Mouse (Mus musculus) layer of hippocampus, adult 9-10 months (tissue): ENCODE measurements around the gene Gm37240.
A peak's percentile ranks its signal among the peaks of the same experiment; 100 is the strongest.

Source experiments
- DNase-seq: peaks from one replicate; pipeline ENCODE4 v3.0.0; 2022; ENCODE audit warnings: low spot score

The Gm37240 gene

DNA sequence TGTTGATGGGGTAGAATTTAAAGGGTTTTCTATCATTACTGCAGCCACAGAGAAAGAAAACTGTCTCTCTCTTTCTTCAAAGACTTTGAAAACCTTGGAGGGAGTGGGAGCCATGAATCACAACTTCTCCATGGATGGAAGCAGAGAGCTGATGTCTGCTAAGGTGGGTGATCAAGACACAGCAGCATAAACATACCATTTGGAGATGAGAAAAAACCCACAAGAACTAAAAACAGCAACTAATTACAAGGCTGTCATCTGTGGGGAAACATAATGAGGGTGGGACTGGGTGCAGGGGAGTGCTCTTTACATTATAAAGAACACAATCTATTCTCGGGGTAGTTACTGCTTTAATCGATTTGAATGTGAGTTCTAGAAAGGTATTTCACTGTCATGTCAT is 622.4 kb downstream of the Gm37240 start:
- no peak for DNase-seq

DNA sequence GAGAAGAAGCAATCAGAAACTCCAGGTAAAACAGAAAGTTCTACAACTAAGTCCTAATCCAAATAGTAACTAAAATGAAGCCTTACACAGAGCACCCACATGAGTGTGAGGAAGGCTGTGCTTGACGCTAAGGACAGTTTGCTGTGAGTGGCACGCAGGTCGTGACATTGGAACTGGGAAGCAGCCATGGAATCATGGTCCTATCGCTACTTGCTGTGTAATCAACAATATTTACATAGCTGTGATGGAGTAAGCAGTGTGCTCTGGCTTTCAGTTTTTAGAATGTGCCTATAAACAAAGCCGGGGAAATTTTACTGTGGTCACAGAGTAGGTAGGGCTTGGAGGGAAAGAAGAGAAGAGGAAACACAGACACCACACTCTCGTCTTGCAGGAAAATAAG is 622.8 kb downstream of the Gm37240 start:
- no peak for DNase-seq

GRCm38 (mm10) chr3:85254526-85254925 is 632.8 kb downstream of the Gm37240 start:
- DNase-seq = no peak

DNA sequence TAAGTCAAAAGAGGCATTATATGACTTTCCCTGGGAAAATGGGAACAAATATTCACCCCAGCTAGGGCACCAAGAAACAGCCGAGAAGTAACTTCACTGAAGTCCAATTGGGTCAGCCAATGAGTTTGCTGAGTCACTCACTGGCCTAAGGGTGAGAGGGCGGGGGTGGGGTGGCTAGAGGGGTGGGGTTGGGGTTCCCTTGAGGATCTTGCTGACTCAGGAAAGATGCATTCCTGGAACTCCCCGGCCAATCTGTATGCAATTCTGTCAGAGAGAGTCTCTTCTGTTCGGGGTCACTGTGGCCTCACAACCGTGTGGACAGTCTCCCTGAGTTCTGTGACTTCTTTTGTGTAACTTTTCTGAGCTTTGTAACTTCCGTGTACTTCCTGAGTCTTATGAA is 635.7 kb downstream of the Gm37240 start:
- no peak for DNase-seq

DNA sequence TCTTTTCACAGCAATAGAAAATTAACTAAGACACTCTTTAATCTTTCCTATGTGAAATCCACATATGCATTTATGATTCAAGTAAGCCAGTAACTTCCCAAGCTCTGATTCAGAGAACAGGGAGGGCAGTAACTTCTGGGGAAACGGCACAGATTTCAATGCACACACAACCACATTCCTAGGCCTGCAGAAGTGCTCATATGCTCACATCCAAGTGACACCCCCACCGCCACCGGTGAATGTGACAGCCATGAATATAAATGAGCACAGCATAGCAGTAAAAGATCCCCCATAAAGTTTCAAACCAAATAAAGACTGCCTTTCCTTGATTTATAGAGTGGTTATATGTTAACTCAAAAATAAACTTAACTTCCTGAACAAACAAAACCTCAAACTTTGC is 641.2 kb downstream of the Gm37240 start:
- DNase-seq = no peak

- DNase-seq = no peak
Measured at GRCm38 (mm10) chr3:85236546-85236945, 650.8 kb downstream of the Gm37240 start.

- no peak for DNase-seq
Measured at GRCm38 (mm10) chr3:85232846-85233245, 654.5 kb downstream of the Gm37240 start.

GRCm38 (mm10) chr3:85222046-85222445 is 665.3 kb downstream of the Gm37240 start:
- no peak for DNase-seq

- DNase-seq = no peak
Measured at GRCm38 (mm10) chr3:85214926-85215325, 672.4 kb downstream of the Gm37240 start.

- DNase-seq = no peak
Measured at GRCm38 (mm10) chr3:85212751-85213350, 674.5 kb downstream of the Gm37240 start.

GRCm38 (mm10) chr3:85209887-85210844 is 677.2 kb downstream of the Gm37240 start:
- no peak for DNase-seq

DNA sequence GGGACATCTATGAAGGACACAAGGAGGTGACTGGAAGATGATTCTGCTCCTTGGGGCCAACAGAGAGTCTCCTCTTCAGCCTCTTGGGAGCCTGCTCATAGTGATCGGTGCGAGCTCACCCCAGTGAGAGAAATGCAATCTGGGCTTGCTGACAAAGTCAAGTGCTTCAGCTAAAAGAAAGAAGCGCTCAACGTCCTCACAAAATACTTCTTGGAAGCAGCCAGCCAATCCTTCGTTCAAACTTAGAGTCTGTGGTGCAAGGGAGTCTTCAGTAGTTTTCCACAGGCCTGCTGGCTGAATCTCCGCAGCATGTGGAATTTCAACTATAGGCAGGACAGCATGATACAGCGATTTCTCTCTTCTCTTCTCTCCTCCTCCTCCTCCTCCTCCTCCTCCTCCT is 680.8 kb downstream of the Gm37240 start:
- no peak for DNase-seq

DNA sequence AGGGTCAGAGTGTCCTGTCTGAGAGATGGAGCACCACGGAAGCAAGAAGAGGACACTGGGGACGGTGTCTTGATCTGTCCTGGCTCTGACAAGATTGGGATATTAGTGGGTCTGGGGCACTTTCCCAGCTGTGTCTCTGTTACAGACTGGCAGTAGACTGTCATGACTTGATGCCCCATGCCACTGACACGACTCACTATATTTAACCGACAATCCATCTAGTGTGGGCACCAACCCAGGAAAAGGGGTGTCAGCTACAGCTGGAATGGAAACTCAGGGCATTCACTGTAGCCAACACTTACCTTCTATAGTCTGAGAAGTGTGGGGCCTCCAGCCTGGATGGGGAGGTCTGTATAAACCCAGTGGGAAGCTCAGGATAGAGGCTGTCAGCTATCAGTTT is 681.4 kb downstream of the Gm37240 start:
- DNase-seq = no peak

DNA sequence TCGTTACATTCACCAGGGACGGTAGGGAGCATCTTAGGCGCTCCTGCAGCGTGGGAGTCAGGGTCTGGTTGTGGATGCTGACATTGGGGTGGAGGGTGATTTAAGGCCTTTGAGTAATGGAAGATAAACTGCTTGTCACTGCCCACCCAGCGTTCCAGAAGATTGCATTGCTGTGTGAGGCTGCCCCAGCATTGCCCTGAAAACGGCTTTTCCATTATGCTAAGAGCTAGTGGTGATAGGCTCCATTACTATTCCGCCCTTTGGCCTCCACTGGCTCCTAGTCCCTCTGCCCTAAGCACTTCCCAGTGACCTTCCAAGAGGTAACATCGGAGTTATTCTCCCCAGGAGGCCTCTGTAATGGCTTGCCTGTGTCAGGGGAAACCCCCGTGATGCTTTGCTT is 683.7 kb downstream of the Gm37240 start:
- DNase-seq = no peak

DNA sequence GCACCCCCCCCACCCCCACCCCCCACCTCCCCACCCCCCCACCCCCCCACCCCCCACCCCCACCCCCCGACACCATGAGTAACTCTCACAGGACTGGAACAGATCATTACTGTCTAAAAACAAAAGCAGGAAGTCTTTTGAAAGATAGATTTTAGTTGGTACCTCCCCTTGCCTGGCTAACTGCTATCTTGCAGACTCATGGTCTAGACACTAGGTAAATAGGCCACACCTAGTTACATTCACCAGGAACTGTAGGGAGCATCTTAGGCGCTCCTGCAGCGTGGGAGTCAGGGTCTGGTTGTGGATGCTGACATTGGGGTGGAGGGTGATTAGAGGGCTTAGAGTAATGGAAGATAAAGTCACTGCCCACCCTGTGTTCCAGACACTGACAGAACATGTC is 684.6 kb downstream of the Gm37240 start:
- no peak for DNase-seq

GRCm38 (mm10) chr3:85201785-85202184 is 685.5 kb downstream of the Gm37240 start:
- DNase-seq = no peak

GRCm38 (mm10) chr3:85198496-85198895 is 688.8 kb downstream of the Gm37240 start:
- DNase-seq = no peak

DNA sequence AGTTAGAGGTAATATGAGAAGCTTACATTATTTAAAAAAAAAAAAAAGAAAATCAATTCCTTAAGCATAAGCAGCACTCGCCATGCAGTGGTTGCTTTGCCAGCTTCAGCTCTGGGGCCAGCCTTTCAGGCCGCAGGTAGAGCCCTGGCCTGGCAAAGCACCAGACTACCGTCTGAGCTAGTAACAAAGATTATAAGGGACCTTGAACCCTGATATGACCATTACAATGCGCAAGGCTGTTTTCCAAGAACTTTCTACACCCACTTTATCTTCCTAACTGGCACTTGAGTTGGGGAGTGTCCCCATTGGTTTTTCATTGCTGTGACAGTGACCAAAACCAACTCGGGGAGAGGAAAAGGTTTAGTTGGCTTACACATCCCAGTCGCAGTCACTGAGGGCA is 690.2 kb downstream of the Gm37240 start:
- DNase-seq = no peak

DNA sequence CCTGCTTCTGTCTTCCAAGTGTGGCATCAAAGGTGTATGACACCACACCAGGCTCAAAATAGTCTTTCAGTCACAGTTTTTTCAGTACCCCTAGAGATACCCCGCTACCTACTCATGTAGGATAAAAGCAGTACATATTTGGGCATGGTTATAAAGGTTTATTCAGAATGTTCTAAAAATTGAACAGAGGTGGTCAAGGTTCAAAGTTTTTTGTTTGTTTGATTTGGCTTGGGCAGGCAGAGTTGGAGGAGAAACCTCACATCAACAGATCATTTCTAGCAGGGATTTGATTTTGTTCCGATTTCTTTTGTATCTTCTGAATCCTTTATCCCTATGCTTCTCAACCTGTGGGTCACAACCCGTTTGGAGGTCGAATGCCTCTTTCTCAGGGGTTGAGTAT is 690.7 kb downstream of the Gm37240 start:
- DNase-seq = no peak

GRCm38 (mm10) chr3:85195068-85195481 is 692.2 kb downstream of the Gm37240 start:
- DNase-seq = no peak

DNA sequence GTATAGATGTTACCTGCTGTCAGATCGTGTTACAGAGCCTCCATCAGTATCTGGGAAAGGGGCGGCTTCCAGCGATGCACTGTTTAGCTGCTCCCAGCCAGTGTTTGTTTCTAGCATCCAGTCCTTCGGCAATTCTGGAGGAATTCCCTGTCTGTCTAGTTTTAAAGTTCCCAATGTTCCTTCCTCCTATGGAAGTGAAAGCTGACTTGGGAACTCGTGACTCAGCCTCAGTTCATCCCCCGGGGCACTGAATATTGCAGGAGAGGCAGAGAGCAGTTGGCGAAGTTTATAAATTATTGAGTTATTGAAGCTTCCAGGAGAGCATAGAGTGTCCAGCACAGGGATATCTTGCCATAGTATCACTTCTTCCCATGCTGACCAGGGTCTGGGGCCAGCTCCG is 697.5 kb downstream of the Gm37240 start:
- no peak for DNase-seq

GRCm38 (mm10) chr3:85188364-85188763 is 699.0 kb downstream of the Gm37240 start:
- no peak for DNase-seq

- DNase-seq = peak; percentile 44
Measured at GRCm38 (mm10) chr3:85186661-85187076, 700.6 kb downstream of the Gm37240 start.
